Mouse (Mus musculus) left cerebral cortex, postnatal 36 days (tissue): ENCODE results near the gene Col25a1. TPM values are rescaled to one million over a fixed set of nuclear protein-coding genes. Genes with fewer than 3 reads are reported as not detected.

Experiments
- DNase-seq, 2 experiments: peaks; one replicate each; pipeline ENCODE4 v3.0.0; 2021 to 2022; ENCODE audit warnings: low spot score in 2 of 2, mixed read lengths in 1 of 2
- intact Hi-C: fragments of 180-260 bp; cut with DNase I; formaldehyde crosslinking; loops from one replicate; pipeline ENCODE4 v1.15.1; 2025
- total RNA-seq, 2 experiments: library from RNA; stranded (reverse); gene quantifications; 2 replicates each; pipeline ENCODE4 v1.2.3; 2021

The Col25a1 gene
- total RNA-seq, 2 experiments from 2014 or later, result 40.2 to 46.7 TPM

- intact Hi-C loops, result no loop called here
- DNase-seq, result no peak
Measured at GRCm38 (mm10) chr3:130157551-130157950, 26.2 kb downstream of the Col25a1 start.

DNA sequence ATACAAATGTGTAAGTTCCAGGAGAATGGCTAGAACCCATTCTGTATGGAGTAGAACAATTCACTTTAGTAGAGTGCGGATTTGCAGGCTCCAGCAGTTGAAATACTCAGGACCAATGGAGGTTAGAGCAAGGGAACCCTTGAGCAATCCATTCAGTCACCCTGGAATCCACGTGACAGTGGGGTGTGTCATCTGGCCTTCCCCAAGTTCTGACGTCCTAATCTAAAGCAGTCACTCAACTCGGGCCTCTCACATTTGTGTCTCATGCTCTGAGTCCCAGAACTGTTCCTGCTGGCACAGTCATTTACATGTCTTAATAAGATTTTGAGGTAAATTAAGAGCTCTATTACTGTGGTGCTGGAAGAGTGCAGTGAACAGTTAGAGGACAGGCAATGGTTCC, 28.6 kb downstream of the Col25a1 start:
- DNase-seq, result no peak
- intact Hi-C loops, result no loop called here

GRCm38 (mm10) chr3:130160902-130161301, 29.6 kb downstream of the Col25a1 start:
- no peak for DNase-seq
- intact Hi-C loops, result no loop called here

DNA sequence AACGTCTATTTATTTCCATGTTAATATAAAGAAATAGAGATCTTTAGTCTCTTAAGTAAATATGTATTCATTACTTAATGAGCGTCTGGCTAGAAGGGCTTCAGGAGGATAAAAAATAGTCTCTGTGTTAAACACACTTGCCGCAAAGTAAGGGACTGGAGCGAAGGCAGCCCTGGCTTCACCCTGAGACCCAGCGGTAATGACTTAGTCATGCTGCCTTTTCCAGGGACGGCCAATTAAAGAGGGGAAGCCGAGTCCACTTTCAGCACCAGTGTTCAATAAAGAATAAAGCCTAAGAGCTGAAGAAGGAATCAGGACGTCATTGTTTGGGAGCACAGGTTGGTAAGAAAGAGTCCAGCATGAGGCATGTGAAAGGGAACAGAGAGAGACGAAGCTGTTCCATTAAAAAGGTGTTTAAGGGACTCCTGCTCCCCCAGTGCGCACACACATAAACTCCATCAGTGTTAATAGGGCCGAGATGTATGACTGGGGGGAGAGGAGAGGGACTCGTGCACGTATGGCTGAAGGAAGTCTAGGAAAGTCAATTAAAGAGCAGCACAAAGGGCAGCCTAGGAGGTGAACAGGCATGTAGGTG, 30.1 kb downstream of the Col25a1 start:
- no peak for DNase-seq
- intact Hi-C loops, result no loop called here

DNA sequence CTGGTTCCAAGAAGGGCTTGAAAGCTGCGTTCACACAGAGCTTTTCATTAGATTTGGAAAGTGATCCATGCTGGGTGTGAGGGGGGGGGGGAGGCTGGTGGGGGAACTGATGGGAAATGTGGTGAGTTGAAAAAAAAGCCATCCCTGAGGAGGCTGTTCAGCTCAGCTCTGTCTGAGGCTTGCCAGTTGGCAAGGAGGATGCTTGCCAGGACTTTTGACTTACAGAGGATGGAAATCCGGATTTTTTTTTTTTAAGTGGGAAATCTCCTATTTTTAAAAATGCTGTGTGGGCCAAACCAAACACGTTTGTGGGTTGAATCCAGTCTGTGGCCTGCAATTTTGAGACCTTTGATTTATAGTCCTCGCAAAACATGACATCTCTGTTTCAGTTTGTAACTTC, 35.6 kb downstream of the Col25a1 start:
- no peak for DNase-seq
- intact Hi-C loops, result no loop called here

- DNase-seq, result no peak
- intact Hi-C loops, result no loop called here
Measured at GRCm38 (mm10) chr3:130172764-130173163, 41.5 kb downstream of the Col25a1 start.

- DNase-seq, result peak; percentile 72 to 73
- intact Hi-C loops, result loop anchor here (5.0 to 10.0 kb wide), 2 partner anchors 87 to 204 kb away; no protein-coding TSS in a partner anchor
Measured at GRCm38 (mm10) chr3:130180181-130180940, 49.1 kb downstream of the Col25a1 start.

DNA sequence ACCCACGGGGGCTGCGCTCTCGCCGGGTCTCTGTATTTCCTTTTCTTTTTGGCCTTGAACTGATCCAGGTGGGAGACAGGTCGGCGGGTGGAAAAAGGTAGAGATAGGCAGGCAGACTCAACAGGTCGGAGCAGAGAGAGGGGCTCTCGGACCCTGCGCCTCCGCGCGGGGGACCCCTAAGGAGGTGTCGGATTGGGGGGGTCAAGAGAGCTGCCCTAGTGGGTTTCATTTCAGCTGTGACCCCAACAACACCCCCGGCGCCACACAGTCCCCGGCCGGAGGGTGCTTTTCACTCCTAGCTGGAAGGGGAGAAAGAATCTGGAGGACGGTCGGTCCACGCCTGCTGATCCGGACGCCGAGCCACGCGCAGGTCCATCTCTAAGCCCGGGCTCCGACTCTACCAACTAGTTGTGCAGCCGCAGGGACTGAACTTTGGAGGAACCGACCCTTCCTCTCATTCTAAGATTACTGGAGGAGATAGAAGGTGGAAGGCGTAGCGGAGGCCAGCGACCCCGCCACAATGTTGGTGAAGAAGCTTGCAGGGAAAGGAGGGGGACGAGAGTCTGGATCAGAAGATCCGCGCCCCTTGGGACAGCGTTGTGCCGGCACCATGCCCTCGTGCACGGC, 49.8 kb downstream of the Col25a1 start:
- intact Hi-C loops, result loop anchor here (5.0 to 10.0 kb wide), 2 partner anchors 86 to 204 kb away; no protein-coding TSS in a partner anchor
- peak; percentile 6 to 11 for DNase-seq

DNA sequence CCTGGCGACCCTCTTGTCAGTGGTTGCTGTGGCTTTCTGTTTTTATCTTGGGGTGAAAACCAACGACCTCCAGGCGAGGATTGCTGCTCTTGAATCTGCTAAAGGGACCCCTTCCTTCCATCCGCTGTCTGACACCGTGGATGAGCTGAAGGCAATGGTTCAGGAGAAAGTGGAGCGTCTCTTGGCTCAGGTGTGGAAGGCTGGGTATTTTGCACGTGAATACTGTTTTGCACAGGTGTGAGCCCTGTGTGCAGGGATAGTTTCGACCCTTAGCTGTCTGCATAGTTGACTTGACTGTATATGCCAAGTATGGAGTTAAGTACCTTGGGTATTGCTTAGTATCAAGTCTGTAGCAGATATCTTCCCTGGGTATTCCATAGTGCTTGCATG, 50.3 kb downstream of the Col25a1 start:
- DNase-seq, result no peak
- intact Hi-C loops, result loop anchor here (5.0 to 10.0 kb wide), 2 partner anchors 86 to 203 kb away; no protein-coding TSS in a partner anchor

DNA sequence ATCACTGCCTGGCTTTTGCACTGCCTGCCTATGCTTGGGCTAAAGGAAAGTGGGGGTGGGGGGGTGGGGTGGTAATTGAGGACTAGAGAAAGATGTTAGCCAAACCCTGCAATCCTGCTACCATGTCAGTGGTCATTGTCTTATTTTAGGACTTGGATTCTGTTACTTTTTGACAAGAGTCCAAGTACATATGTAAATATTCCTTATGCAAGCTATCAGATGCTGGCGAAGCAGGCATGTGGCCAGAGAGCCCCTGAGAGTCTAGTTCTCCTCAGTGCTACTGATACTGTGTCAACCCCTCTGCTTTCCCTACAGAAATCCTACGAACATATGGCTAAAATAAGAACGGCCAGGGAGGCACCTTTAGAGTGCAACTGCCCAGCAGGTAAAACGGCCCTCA, 51.1 kb downstream of the Col25a1 start:
- intact Hi-C loops, result loop anchor here (5.0 to 10.0 kb wide), 2 partner anchors 85 to 202 kb away; no protein-coding TSS in a partner anchor
- no peak for DNase-seq

- DNase-seq, result no peak
- intact Hi-C loops, result loop anchor here (1.0 to 10.0 kb wide), 3 partner anchors 200 to 507 kb away; no protein-coding TSS in a partner anchor
Measured at GRCm38 (mm10) chr3:130185111-130185510, 53.8 kb downstream of the Col25a1 start.

DNA sequence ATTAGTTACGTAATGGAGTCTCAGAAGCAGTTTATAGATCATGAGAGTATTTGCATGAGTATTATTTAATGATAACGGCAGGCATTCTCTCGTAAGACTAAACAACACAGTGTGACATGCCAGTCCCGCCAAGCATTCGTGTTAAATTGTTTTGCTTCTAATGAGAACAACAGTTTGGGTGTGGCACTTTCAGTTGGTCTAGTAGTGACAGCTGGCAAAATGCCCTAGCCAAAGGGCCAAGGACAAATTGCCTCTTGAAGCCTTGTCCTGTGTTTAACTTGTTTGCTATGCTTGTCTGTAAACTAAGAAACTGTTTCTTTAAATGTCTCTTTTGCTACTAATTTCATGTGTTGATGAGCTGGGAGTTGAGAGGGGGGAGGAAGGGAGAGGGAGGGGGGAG, 56.3 kb downstream of the Col25a1 start:
- intact Hi-C loops, result loop anchor here (5.0 to 10.0 kb wide), 2 partner anchors 197 to 505 kb away; no protein-coding TSS in a partner anchor
- no peak for DNase-seq

DNA sequence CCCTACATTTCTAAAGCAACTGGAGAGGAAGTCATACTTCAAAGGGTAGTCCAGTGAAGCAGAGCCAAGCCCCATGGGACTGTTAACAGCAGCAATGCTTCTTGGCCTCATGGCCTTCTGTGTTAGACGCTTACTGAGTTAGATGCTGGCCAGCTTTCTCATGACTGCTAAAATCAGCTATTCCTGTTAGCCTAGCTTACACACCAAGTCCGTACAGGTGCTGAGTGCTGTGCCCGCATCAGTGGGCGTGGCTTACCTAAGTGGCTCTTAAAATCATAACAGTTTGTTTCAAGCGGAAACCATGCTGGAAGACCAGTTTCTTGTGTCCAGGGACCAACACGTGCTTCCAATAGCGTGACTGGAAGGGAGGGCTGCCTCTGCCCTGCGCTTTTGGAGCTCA, 62.1 kb downstream of the Col25a1 start:
- intact Hi-C loops, result no loop called here
- DNase-seq, result no peak

- DNase-seq, result no peak
- intact Hi-C loops, result no loop called here
Measured at GRCm38 (mm10) chr3:130214631-130215030, 83.3 kb downstream of the Col25a1 start.

DNA sequence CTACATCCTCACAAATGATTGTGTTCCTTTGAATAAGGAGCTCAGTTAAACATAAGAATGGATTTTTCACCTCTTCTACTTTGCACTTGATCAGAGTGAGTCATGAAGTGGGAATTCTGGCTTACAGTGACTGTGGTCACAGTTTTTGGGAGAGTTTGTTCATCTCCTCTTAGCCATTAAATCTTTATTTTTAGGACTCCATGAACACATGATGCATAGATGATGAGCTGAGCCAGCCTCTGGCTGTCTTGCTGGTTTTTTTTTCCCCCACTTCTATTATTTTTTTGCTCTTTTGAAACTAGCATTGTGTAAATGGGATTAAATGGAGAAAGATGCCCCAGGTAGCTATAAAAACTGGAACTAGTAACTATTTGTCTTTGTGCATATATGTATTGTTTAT, 84.8 kb downstream of the Col25a1 start:
- no peak for DNase-seq
- intact Hi-C loops, result no loop called here

DNA sequence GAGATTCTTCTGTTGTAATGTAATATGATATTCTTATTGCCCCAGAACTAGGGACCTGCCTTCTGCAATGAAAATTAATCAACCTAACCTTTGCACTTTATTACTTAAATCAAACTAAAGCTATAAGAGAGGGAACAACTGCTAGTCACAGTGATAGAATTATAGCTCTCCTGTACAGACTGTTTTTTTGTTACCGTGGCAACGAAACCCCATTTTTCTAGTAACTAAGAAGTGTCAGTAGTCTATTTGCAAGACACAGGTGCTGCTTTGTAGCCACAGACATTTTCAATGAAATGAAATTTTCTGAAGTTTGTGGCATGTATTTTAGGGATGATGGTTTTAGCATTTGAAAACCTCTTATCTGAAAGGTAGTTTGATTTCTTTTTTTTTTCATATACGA, 85.3 kb downstream of the Col25a1 start:
- DNase-seq, result no peak
- intact Hi-C loops, result no loop called here

DNA sequence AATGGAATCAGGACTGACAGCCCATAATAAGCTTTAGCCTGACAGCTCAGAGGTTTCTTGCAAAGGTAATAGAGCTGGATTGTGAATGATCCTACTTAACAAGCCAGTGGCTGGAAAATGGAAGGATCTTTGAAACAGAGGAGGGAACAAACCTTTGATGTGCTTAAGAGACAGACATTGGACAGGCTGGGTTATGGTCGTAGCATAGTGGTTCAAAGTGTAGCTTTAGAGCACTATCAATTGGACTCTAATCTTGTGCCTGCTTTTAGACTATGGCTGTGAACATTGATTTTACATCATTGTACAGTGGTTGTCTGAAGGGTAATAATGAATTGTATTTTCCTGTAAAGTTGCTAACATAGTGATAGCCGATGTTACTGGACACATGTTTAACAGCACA, 86.4 kb downstream of the Col25a1 start:
- intact Hi-C loops, result no loop called here
- DNase-seq, result no peak

DNA sequence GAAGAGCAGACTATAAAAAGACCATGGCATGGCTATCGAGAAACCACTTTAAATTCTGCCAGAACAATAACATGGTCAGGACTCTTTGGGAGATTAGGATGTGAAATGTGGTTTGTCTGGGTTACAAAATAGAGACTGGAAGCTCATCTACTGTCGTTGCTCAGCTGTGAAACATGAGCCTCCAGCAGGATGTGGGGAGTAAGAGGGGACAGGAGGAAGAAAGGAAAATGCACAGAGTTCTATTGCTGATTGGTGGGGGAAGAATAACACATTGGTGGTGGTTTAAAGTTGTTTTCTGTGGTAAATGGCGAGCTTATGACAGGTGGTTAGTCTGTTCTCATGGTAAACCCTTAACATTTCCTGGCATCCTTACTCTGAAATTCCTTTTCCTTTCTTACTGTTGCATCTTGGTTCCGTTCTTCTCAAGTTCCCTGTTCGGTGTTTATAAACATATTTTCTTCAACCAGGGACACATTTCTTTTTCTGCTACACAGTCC, 87.0 kb downstream of the Col25a1 start:
- DNase-seq, result no peak
- intact Hi-C loops, result no loop called here

GRCm38 (mm10) chr3:130220811-130221210, 89.5 kb downstream of the Col25a1 start:
- no peak for DNase-seq
- intact Hi-C loops, result no loop called here

- intact Hi-C loops, result no loop called here
- no peak for DNase-seq
Measured at GRCm38 (mm10) chr3:130228186-130228585, 96.9 kb downstream of the Col25a1 start.
